Mouse (Mus musculus): ENCODE results near the gene Brd2. TPM values are rescaled to one million over a fixed set of nuclear protein-coding genes. Genes with fewer than 3 reads are reported as not detected.
A peak's percentile ranks its signal among the peaks of the same experiment; 100 is the strongest.

Gene Brd2
- total RNA-seq, 4 experiments from 2014 or later: 61.0 to 75.7 (median 69.8) TPM

- no peak for DNase-seq (ENCODE audit: low spot score)
Observed at GRCm38 (mm10) chr17:34133289-34133688, 10.9 kb upstream of the Brd2 start.

DNA sequence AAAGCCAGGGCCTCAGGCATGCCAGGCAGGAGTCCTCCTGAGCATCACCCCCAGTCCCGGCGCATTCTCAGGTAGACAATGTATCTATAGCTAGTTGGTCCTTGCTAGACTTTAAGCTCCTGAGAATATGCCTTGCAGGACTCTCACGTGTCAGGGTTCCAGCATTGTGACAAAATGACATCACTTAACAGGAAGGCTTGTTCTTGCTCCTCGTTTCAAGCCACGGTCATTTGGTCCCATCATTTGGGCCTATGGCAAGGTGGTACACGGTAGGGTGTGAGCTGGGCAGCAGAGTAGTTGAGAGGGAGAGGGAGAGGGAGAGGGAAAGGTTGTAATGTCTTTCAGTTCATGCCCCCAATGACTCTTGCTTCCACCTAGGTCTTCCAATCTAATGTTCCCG is 9.5 kb upstream of the Brd2 start:
- DNase-seq (ENCODE audit: low spot score): no peak

DNA sequence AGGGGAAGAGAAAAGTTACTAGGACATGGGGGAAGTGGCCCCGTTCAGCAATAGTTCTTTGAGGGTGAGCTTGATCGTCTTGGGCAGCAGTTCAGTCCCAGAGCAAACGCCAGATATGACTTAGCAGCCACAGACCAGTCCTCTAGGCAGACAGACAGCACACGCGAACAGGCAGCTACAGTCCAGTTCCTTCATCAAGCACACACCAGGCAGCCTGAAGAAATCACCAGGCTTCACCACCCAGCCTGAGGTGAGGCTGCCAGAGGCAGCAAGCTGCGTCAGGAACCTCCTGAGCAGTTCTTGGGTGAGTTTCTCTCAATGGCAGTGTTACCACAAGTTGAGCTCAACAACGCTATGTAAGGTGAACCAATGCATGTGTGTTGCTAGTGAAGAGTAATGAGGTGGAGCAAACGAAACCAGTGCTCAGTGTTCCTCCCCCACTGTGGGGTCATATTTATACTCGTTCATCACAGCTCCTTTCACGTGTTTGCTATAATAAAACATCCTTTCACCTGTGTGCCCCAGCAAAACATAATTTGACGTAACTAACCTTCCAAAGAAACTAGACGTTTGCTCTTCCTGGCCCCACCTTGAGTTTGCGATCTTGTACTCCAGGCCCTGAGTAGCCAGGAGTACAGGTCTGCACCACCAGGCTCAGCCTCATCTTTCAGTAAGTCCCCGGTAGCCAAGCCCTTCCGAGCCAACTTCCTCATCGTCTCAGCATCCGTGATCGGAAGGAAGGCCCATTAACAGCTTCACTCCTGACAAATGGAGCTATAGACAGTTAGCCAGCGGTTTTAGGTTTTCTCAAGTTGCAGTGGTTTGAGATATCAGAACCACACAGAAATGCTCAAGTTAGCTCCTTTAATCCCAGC is 7.9 kb upstream of the Brd2 start:
- DNase-seq (ENCODE audit: low spot score): no peak

GRCm38 (mm10) chr17:34128944-34129791 is 6.7 kb upstream of the Brd2 start:
- DNase-seq (ENCODE audit: low spot score): no peak

DNA sequence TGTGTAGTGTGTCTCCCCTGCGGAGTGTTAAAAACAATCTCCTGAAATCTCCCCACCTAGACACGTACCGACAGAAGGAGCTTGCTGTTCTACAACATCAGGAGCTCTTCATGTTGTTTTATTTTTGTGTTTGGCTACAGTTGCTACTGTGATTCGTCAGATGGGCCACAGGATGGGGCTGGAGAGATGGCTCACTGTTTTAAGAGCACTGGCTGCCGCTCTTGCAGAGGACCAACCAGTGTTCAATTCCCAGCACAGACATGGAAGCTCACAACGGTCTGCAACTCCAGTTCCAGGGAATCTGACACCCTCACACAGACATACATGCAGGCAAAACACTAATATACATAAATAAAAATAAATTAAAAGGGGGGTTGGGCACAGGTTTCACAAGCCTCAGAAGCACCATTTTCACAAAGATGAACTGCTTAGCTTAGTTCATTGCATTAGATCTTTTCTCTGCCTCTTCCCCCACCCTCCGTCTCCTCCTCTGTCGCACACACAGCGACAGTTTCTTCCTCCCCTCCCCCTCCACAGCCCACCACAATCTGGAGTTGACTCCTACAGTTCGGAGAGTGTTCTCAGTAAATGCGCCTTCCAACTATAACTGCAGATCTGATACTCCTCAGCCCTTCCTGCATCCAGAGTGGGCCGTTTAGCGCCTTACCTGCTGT is 6.0 kb upstream of the Brd2 start:
- DNase-seq (ENCODE audit: low spot score): no peak

- DNase-seq (ENCODE audit: low spot score): no peak
Observed at GRCm38 (mm10) chr17:34127475-34127874, 5.0 kb upstream of the Brd2 start.

DNA sequence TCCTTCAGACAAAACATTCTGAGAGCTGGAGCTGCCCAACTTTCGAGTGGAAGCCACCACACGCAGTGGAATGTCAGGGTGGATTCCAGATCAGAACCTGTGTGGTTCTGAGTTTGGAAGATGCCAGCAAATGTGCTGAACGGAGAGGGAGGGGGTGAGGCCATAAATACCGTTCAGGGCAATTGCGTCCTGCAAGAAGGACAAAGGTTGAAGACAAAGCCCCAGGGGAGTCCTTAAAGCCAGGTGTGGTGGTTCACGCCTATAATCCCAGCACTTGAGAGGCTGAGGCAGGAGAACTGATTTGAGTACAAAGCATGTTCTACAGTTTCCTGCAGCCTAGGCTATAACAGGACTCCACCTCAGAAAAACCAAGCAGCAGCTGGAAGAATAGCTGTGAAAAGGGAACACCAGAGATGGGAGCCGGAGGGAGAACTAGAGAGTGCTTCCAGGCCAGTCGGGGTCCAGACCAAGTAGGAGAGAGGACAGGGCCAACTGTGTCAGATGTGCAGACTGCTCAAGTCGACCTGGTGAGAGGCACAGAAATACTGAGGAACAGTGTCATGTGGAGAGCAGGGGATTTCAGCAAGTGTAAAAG is 4.5 kb upstream of the Brd2 start:
- no peak for DNase-seq (ENCODE audit: low spot score)

GRCm38 (mm10) chr17:34124649-34125048 is 2.2 kb upstream of the Brd2 start:
- no peak for DNase-seq (ENCODE audit: low spot score)

DNA sequence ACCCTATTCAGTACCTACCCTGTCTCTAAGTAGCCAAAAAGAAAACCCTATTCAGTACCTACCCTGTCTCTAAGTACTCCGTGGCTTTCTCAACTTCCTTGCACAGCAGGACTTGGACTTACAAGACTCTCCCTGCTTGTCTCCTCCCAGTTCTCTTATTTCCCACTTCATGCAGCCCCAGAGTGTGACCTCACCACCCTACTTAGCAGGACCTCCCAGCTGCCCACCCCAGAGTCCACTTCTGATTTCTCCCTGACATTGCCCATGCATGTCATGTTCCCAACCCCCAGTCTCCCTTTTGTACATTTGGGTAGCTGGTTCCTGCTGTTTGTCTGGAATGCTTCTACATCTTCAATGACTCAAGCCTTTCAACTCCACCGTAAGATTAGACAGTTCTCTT is 1.1 kb upstream of the Brd2 start:
- DNase-seq (ENCODE audit: low spot score): peak; percentile 48

GRCm38 (mm10) chr17:34123111-34123510 is 677 bp upstream of the Brd2 start:
- no peak for DNase-seq (ENCODE audit: low spot score)

DNA sequence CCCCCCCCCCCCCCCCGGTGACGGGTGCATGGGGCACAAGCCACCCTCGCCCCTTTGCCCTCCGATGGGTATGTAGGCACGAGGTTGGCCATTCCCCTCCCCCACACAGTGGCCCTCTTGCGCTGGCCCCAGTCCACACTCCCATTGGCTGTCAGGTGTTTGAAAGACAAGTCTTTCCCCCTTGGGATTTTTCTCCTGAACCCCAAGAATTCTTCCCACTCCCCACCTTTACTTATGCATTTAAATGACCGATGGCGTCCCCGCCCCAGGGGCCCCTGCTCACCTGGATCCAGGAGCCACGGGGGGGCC is 601 bp downstream of the Brd2 start:
- peak; percentile 74 for DNase-seq (ENCODE audit: low spot score)

GRCm38 (mm10) chr17:34121172-34121878 is 1.1 kb downstream of the Brd2 start:
- peak; percentile 92 for DNase-seq (ENCODE audit: low spot score)

- peak; percentile 83 for DNase-seq (ENCODE audit: low spot score)
Observed at GRCm38 (mm10) chr17:34120814-34121171, 1.6 kb downstream of the Brd2 start.

GRCm38 (mm10) chr17:34120180-34120723 is 2.2 kb downstream of the Brd2 start:
- DNase-seq (ENCODE audit: low spot score): peak; percentile 86

DNA sequence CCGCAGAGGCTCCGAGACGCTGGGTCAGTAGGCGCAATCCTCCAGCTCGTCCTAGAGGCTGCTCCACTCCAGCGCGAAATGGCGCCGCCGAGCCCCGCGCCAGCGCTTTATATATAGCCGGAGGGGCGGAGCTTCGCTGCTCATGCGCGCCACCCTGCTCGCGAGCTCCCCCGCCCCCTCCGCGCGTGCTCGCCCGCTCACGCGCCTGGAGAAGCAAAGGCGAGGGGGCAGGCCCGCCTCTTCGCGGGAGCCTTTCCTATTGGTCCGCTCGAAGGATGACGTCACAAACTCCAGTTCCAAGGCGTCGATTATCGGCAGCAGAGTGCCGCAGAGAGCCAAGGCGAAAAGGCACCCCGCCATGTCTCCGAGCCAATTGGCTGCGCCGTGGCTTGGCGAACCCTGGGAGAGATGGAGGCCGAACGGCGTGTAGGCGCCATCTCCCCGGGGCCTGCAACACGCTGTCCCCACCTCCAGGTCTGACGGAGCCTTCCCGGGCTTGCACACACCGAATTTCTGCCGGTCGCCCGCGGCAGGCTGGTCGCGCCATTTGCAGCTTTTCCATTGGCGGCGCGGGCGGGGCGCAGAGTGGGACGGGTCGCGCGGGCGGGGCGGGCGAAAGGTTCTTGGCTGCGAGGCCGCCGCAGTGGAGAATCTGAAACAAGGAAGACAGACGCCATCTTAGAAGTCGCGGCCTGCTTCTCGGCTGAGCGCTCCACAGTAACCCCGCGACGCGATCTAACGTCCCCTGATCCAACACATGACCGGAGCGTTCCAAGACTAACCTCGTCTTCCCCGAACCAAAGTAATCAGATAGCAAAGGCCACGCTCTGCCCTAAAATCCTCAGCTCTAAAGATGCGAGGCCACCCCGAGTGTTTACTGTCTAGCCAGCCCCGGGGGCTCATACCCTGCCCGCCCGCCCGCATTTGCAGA is 2.9 kb downstream of the Brd2 start, which contains the start of gene H2-DMa:
Gene H2-DMa (plus strand): TSS at position 293 of the 931 bp plus-strand sequence.
- DNase-seq (ENCODE audit: low spot score): peak; percentile 99

DNA sequence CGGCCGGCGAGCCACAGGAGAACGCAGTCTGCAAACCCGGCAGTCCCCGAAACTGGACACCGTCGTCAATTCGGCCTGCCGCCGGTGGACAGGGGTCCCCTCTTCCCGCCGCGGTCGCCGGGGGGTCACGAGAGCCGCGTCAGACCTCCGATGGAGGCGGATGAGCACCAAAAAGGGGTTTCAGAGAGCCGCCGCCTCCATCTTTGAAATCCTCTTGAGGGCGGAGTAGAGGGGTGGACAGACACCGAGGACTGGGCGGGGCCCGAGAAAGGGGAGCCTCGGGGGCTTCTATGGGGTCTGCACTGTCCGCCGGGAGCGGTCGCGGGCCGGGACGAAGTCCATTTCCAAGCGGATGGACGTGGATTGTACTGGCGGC is 3.6 kb downstream of the Brd2 start:
- DNase-seq (ENCODE audit: low spot score): no peak

GRCm38 (mm10) chr17:34118113-34118872 is 4.1 kb downstream of the Brd2 start:
- DNase-seq (ENCODE audit: low spot score): peak; percentile 34

DNA sequence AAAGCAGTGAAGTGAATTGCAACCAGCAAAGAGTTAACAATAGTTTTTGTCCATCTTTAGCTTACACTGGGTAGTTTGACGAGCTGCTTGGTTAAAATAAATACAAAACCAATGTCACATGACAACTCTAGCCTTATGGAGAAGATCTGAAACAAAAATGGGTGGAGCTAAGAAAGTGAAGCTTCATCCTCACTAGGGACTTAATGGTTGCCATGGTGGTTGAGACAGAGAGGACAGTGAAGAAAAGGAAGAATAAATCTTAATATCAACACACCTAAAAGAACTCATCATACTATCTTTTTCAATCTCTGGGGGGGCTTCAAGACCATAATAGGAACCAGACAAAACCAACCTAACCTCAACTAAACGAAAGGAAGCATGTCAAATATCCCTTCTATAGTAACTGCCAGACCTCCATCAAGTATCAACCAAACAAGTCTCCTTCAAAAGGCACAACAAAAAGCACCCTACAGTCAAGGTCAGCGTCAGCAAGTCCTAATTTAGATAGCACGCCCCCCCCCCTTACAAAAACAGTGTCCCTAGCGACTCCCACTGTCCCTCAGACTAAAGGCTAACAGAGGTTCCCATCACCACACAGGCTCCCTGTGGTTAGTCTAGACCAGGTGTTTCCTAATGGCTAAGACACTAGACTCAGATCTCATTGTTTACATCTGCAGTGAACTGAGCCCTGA is 4.9 kb downstream of the Brd2 start:
- DNase-seq (ENCODE audit: low spot score): no peak

Measured in heart, adult 8-10 months (tissue).